Mouse (Mus musculus): ENCODE measurements around the gene Pam16.

The Pam16 gene

DNA sequence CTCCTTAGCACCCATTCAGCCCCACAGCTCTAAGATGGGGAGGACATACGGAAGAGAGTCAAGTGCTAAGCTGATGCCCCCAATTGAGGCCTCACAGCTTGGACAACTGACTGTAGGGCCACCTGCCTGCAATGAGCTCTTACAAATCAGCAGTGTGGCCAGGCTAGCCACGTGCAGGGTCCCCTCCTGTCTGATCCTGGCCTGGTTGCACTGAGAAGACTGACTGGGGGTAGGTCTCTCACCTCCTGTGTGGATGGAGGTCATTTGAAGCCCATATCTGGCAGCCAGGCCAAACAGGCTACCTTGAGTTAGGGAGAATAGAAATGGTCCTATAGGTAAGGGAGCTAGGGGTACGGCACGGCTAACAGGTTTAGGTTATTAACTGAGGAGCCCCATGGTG lies 21.1 kb upstream of the Pam16 start:
- DNase-seq (ENCODE audit: low spot score) = no peak

DNA sequence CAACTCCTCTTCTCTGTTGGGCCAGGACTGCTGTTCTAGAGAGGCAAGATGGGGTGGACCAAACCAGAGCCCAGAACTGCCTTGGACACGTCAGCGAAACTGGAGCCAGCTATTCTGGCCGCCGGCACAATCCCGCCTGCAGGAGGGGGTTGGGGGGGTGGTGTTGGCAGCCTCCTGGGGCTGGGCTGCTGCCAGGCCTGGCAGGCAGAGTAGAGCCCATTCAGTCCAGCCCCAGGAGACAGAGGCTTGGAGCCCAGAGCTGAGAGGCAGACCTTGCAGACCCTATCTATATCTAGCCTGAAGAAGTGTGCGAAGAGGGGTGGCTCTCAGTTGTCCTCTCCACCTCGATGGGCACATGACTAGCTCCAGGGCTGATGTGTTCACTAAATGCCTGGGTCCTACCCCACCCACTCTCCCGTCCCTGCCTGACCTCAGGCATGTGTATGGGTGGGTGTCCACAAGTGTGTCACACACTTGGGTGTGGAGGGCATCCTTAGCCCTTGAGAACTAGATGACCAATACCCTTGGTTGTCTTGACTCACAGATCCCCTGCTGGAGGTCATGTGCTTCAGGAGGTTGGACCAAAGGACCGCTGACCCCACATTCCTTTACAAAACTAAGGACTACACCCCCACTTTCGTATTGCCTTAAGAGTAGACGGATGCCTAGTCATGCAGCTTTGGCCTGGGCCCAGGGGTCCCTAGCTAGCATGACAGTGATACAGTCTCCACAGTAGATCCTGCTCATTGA lies 19.1 kb upstream of the Pam16 start:
- no peak for DNase-seq (ENCODE audit: low spot score)

DNA sequence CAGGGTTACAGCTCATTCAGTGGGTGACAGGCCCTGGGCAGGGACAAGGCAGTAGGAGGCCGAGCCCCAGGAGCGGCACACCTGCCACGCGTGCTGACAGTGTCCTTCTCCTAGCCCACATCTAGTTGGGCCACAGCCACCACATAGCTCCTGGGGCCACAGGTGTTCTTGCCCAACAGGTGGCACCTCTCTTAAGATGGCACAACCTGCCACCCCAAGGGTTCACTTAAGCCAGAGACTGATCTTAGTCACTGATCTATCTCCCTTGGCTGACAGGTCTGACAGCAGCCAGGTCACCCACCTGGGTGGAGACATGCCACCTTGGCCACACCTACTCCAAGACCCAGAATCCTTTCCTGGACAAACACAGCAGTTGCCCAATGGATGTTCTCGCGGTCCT lies 18.1 kb upstream of the Pam16 start:
- DNase-seq (ENCODE audit: low spot score) = no peak

DNA sequence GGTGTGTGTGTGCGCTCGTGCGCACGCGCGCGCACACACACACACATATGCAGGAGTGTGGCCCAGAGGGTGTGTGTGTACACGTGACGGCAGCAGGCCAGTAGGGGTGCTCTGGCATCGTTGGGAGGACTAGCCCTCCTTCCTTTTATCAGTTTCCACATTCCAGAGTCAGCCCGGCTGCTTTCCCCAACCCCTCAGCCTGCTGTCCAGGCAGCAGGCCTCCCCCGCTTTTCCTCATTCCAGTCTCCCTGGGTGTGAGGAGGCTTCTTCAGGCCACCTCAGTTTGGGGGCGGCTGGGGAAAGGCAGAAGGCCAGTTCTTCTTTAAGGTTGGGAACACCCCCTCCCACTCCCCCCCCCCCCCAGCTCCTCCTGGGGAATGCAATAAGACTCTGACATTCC lies 17.4 kb upstream of the Pam16 start:
- no peak for DNase-seq (ENCODE audit: low spot score)

DNA sequence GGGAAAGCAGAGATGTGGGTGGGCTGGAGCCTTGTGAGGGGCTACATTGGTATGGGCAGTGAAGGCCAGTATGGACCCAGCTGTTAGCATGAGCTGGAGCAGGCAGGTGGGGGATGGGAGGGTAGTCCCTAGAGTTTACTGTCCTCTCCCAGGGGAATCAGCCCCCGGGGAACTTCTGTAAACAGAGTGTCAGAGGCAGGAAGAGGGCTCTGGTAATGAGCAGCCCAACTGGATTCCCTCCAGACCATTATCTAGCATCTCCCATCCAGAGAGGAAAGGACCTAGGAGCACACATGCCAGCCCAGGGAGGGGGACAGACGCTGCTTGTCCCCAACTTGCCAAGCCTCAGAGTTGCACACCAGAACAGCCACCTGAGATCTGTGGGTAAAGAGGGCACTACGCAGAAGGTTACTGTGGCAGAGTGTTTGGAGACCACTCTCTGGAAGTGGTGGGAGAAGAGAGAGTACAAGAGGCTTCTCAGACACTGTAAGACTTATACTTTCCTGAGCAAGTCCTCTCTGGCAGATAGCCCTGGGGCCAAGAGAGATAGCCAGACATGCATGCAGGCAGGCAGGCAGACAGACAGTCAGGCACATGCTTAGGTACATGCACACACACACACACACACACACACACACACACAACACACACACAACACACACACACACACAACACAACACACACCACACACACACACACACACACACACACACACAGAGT lies 16.5 kb upstream of the Pam16 start:
- DNase-seq (ENCODE audit: low spot score) = no peak

DNA sequence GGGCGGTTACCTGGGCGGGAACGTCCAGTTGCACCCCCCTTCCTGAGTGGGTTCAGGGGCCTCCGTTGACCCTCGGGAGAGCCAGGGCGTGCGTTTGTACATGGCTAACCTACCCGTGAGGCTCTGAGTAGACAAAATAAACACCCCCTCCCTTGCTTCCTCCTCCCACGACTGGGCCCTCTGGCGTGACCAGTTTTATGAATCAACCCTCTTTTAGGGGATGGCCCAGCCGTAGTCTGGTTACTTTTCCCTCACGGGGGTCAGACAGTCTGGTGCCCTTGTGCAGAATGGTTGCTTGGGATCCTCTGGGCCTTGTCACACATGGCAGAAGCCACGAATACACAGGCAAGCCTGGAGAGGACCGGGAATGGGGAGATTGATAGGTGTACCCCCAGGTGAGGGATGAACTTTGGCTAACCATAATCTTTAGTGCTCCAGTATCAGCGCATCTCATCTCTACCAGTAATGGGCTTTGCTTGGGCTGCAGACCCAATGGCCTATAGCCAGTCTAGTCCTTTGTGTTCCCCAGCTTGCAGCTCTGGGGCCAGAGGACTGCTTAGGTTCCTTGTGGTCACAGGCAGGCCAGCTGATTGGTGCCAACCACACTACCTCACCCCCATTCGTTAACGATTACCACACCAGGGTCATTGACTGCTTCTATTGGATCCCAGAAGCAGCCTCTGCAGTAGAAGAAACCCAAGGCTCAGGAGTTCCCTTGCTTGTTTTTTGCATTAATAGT lies 15.6 kb upstream of the Pam16 start:
- no peak for DNase-seq (ENCODE audit: low spot score)

DNA sequence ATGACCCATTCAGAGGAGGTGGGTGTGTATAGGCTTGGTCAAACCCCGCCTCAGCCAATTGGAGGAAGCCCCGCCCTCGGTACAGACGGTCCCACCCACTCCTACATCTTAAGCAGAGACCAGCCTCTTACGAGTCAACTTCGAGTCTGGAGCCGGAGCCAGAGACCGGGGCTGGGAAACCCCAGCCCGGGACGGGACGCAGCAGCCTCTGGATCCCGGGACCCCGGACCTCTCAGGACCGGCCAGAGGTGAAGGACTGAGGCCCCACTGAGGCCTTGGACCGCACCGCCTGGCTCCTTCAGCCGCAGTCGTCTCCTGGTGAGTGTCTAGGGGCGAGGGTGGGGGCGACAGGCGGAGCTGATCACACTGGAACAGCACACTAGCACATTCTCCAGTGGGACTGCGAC lies 15.0 kb upstream of the Pam16 start, which contains the start of the genes Vasn and Dnaja3:
Gene Vasn (plus strand): TSS at position 111 of the 407 bp plus-strand sequence.
Gene Dnaja3 (plus strand): TSS at position 159 of the 407 bp plus-strand sequence.
- DNase-seq (ENCODE audit: low spot score) = peak; percentile 86

DNA sequence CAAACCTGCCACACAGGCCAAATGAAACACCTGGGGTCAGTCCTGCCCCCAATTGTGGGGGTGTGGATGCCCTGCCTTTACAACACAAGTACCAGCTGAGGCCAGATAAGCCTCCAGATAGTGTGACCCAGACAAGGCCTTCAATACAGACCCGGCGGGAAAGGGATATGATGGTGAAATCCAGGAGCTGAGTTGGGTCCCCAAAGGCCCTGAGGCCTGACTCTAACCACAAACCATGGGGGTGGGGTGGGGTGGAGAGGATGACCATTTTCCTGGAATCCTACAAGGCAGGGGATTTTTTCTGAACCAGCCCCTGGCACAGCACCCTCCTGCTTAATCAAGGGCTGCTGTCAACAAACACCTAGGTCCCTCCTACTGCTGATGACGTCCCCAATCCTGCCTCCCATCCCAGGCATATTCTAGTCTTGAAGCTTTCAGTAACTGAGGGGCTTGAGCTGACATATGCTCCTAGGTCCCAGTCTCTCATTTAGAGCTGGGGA lies 14.2 kb upstream of the Pam16 start:
- DNase-seq (ENCODE audit: low spot score) = no peak

DNA sequence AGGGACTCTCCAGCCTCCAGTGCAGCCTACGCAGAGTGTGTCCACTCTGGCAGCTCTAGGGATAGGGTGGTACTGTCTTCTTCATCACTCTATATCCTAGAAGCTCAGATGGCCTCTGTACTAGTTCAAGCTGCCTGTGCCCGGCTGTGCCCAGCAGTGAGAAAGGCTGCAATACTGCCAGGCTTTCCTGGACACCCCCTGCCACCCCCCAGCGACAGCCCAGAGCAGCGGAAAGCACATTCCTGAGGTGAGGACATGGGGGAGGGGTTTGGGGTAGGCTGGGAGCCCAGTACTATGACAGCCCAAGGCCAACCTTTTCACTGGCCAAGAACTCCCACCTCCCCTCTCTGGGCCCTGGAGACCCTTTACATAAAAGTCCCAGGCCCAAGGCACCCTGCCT lies 11.0 kb upstream of the Pam16 start:
- no peak for DNase-seq (ENCODE audit: low spot score)

DNA sequence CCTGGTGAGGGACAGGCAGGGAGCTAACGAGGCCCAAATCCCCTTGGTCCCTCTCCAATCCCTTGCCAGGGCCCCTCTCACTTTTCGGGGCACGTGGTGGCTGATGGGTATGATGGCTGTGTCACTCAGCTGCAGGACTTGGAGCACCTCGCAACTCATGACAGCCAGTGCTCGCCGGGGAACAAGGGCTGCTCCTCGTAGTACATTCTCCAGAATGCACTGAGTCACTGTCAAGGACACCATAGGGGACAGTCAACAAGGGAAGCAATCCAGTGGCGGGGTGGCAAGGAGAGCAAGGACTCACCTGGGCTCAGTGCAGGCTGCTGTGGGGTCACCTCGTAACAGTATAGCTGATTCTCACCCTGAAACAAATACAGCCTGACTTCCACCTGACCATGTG lies 9.9 kb upstream of the Pam16 start:
- no peak for DNase-seq (ENCODE audit: low spot score)

DNA sequence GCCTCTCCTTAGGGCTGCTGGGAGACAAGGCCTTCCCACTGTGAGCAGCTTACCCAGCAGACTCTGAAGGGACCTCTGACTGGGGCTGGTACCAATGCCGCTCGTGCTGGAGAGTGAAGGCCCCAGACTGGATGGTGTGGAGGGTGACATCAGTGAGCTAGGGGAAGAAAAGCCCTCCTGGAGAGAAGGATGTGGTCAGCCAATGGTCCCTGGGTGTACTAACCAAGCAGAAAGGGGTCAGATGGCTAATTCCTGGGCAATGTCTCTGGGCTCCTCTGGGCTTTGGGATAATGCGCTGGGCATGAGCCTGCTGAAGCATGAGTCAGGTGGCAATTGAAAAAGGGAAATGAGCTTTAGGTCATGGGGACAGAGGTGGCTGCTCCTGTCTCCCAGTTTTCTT lies 8.9 kb upstream of the Pam16 start:
- DNase-seq (ENCODE audit: low spot score) = no peak

DNA sequence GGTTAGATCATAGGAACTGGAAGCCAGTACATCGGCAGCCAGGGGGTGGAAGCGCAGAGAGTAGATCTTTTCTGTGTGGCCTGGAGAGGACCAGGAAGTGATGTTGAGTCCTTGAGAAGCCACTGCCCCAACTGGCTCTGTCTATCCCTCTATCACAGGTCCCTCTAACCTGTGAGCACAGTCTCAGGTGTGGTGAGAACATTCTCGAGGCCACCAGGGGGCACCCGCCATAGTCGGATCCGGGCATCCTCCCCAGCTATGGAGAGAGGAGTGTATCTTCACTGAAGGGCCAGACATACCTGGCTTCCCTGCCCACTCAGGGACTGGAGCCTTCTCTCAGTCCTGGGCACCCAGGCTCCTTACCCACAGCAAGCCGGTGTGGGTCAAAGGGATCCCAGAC lies 7.3 kb upstream of the Pam16 start:
- DNase-seq (ENCODE audit: low spot score) = no peak

DNA sequence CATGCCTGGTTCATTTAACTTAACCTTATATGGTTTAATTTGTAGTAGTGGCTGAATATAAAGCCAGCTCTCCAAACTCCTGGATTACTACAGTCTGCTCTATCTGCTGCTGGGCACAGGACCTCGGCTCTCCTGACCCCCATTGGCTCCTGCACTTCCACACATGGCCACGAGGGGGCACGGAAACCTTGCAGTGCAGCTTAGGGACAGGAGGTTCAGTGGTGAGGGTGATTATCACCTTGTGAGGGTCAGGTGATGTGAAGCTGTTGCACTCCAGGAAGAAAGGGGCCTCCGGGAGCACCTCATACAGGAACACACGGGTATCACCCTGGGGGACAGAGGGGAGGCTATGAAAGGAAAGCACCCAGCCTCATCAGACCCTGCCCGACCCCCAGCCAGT lies 5.2 kb upstream of the Pam16 start:
- DNase-seq (ENCODE audit: low spot score) = peak; percentile 69

DNA sequence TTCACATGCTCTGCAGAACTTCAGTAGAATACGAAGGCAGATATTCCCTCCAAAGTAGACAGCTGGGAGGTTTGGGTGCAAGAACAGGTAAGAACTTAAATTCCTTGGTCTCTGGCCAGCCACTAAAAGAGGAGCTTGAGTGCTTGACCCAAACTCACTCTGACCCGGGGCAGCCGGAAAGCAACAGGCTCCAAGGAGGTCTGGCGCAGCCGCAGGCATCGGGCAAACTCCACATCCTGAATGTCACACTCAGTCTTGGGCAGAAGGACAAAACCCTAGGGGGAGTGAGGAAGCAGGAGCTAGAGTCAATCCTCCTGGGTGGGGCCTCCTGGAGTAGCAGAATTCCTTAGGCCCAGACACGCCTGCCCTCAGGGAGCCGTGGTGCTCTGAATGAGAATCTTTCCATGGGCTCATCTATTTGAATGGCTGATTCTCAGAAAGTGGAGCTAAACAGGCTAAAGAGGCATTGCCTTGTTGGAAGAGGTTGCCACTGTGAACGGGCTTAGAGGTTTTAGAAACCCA lies 4.2 kb upstream of the Pam16 start:
- DNase-seq (ENCODE audit: low spot score) = no peak

DNA sequence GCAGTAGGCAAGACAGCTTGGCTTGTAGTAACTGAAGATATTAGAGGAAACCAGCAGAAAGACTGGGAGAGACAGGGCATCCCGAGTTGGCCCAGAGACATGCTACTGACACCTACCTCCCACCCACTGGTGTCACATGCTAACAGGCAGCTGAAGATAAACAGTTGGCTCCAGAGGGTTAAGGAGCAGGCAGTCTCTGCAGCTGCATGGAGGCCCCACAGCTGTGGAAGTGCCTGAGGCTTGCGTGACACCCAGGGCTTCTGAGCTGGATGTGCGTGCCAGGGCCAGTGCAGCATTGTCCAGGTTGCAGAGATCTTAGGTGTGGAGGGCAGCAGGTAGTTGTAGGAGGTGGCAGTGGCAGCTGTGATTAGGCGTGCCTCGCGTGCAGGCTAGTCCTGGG lies 2.3 kb upstream of the Pam16 start:
- no peak for DNase-seq (ENCODE audit: low spot score)

DNA sequence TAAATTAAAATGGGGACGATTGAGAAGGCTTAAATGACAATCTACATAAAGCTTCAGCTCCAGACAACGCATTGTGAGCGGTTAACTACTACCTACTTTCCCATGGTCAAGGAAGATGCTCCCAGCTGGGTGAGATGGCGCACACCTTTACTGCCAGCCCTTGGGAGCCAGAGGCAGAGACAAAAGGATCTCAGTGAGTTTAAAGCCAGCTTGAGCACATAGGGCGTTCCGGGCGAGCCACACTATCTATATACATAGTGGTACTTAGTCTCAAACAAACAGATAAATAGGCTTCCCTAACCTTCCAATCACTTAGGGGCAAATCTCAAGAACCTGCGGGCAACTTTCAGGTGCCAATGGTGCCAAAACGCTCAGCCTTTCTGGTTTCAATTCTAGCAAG lies 714 bp downstream of the Pam16 start:
- DNase-seq (ENCODE audit: low spot score) = peak; percentile 55

DNA sequence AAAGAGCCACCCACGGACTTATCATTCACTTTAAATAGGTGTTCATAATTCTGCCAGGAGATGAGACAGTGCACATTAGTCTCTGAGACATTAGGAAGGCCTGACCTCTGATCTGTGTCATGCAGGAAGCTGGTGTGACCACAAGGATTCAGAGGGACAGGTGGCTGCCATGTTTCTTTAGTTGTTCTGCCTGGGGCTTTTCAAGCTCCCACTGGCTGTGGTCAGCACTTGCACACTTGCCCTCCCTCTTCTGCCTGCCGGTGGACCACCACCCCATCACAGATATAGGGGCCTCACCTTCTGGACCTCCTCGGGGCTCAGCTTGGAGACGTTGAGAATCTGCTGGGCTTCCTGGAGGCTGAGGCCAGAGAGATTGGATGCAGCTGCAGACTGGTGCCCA lies 8.0 kb downstream of the Pam16 start:
- no peak for DNase-seq (ENCODE audit: low spot score)

DNA sequence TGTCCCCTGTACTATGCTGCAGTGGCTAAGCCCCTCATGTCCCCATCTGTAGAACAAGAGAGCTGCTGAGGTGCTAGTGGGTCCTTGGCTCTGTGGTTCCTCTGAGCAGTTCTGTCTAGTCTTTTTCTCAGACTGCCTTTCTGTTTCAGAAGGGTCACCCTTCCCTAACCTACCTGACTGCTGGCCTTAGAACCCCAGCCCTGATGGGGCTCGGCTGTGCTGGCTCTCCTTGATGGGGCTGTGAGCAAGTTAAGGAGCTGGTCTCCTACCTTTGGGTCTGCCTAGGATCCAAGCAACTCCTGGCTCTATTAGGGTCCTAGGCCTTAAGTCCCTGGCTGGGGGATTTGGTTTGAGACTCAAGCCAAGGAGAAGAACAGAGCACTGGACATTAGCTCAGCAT lies 9.5 kb downstream of the Pam16 start:
- DNase-seq (ENCODE audit: low spot score) = no peak

DNA sequence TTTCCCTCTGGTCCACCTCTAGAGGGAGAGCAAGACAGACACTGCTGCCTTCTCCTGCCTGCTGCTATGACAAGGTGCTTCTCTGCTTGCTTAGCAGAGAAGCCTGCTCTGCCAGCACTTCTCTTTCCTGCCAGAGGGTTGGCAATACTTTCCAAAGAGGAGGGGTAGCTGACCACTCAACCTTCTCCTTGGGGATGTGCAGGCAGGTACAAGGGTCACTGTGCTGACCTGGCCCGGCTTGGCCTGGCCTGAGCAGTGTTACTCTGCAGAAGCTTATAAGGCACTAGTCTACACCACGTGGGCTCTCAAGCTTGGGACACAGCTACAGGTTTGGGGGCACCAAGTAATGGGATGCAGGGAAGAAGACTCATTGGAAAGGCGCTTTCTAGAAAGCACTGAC lies 10.1 kb downstream of the Pam16 start:
- no peak for DNase-seq (ENCODE audit: low spot score)

DNA sequence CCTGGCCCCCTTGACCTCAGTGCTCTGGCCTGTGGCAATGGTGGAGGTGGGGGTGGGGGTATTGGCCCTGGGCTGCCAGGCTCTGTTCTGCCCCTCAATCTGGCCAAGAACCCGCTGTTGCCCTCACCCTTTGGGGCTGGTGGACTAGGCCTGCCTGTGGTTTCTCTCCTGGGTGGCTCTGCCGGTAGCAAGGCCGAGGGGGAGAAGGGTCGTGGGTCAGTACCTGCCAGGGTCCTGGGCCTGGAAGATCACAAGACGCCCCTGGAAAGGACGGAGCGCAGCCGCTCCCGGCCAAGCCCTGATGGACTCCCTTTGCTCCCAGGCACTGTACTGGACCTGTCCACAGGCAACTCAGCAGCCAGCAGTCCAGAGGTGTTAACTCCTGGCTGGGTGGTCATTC lies 11.1 kb downstream of the Pam16 start:
- no peak for DNase-seq (ENCODE audit: low spot score)

DNA sequence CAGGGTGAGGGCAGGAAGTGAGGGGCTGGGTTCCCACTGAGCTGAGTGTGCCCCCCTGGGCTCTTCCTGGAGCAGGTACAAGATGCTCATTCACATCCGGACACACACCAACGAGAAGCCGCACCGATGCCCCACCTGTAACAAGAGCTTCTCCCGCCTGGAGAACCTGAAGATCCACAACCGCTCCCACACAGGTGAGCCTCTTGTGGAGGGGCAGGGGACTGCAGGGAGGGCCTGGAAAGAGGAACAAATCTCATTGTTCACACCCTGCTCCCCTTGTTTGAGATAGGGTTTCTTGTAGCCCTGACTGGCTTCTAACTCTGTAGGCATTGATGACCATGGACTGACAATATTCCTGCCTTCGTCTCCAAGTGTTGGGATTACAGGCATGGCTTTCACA lies 13.1 kb downstream of the Pam16 start:
- DNase-seq (ENCODE audit: low spot score) = no peak

DNA sequence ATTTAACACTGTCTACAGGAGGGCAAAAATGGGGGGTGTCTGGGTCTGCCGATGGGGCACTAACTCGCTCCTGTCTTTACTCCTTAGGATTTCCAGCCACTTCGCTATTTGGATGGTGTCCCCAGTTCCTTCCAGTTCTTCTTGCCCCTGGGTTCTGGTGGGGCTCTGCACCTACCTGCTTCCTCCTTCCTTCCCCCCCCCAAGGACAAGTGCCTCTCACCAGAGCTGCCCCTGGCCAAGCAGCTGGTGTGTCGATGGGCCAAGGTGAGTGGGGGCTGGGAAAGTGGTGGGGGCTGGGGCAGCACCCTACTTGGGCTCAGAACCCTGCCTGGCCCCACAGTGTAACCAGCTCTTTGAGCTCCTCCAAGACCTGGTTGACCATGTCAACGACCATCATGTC lies 13.6 kb downstream of the Pam16 start:
- DNase-seq (ENCODE audit: low spot score) = no peak

Measured in c-Kit-positive CD71-positive TER-119-positive erythroid progenitor cells, embryonic 14.5 days (primary cell).